Mouse (Mus musculus) neural tube, embryonic 13.5 days (tissue): ENCODE measurements at regions not wholly inside any gene's neighbourhood (a gene's known extent, or its start where the extent isn't known, plus 50 kb on each side); places are given as distances from the start of the nearest gene placed in this dataset.
"Not testable (repeated sequence)": the region's sequence is repeated elsewhere in the genome, so short reads cannot be mapped to it uniquely, and the experiment has no call there.

ENCODE experiments used
- ATAC-seq: fragments of 200-750 bp; cut with Nextera tagmentation; 2 replicates; pipeline ENCODE4 v1.8.0; 2017; ENCODE audit warnings: low read depth, mild to moderate bottlenecking, moderate TSS enrichment, moderate library complexity
- H3K27ac ChIP-seq: fragments of 300-500 bp; sonication (generic); replicated peaks from 2 replicates; pipeline ENCODE4 v1.5.1; 2015; ENCODE audit warnings: moderate library complexity, mild to moderate bottlenecking, inconsistent platforms
- H3K27me3 ChIP-seq: fragments of 300-500 bp; sonication (generic); 2 replicates; pipeline ENCODE4 v1.6.1; 2015; ENCODE audit warnings: mild to moderate bottlenecking, inconsistent platforms
- H3K36me3 ChIP-seq: fragments of 300-500 bp; sonication (generic); 2 replicates; pipeline ENCODE4 v1.6.1; 2015; ENCODE audit warnings: mild to moderate bottlenecking, inconsistent platforms
- H3K4me1 ChIP-seq: fragments of 300-500 bp; sonication (generic); replicated peaks from 2 replicates; pipeline ENCODE4 v1.6.1; 2015; ENCODE audit warnings: inconsistent platforms
- H3K4me2 ChIP-seq: fragments of 300-500 bp; sonication (generic); 2 replicates; pipeline ENCODE4 v1.6.1; 2015; ENCODE audit warnings: inconsistent platforms, mild to moderate bottlenecking, moderate library complexity
- H3K4me3 ChIP-seq: fragments of 300-500 bp; sonication (generic); 2 replicates; pipeline ENCODE4 v1.5.1; 2015; ENCODE audit warnings: mild to moderate bottlenecking, inconsistent platforms
- H3K9ac ChIP-seq: fragments of 300-500 bp; sonication (generic); 2 replicates; pipeline ENCODE4 v1.6.1; 2015; ENCODE audit warnings: moderate library complexity, mild to moderate bottlenecking, inconsistent platforms
- H3K9me3 ChIP-seq: fragments of 300-500 bp; sonication (generic); 2 replicates; pipeline ENCODE4 v1.6.1; 2016; ENCODE audit warnings: inconsistent platforms
- WGBS: fragments of 180-500 bp; shearing (Covaris S2); methylation state at CpG from one replicate; pipeline ENCODE4 v1.1.7; 2015; 5-methylcytosine and 5-hydroxymethylcytosine counted together

- 89% methylated on average over 3 of the region's 3 CpGs for WGBS
- no peak for ATAC-seq
- H3K4me3 ChIP-seq, result no peak overlapping the region
Observed at GRCm38 (mm10) chr17:79523230-79523629, 88.4 kb upstream of the Rmdn2 start.

DNA sequence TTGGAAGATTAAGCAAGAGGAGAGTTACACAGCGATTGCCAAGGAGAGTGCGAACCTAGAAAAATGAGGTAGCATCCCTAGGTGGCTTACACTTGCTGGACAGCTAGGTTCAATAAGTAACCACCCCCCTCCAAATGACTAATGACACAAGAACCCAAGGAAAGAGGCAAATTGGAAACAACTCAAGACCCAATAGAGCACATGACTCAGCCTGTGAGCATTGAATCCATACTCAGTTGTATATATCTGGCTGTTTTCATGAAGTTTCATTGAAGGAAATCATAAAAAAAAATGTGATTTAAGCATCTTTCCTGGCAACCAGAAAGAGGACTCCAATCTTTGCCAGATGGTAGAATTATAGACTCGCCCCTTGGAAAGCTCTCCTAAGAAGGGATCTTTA is 84.3 kb upstream of the Rmdn2 start:
- Histone ChIP-seq H3K9ac (no peak overlapping the region), H3K27me3 (no peaks in the 10 kb centered on the region), H3K9me3 (no peaks in the 10 kb centered on the region), H3K4me1 (no peaks in the 10 kb centered on the region), H3K4me3 (no peak overlapping the region), H3K4me2 (no peak overlapping the region), H3K27ac (no peak overlapping the region), H3K36me3 (no peaks in the 10 kb centered on the region)
- 92% methylated on average over 3 of the region's 3 CpGs for WGBS
- ATAC-seq, result no peak

More at GRCm38 (mm10) chr17:79523230-79523629, 88.4 kb upstream of the Rmdn2 start:
- Histone ChIP-seq H3K4me2 (no peak overlapping the region), H3K27me3 (no peaks in the 10 kb centered on the region), H3K27ac (no peak overlapping the region), H3K36me3 (no peaks in the 10 kb centered on the region), H3K9ac (no peak overlapping the region), H3K4me1 (no peaks in the 10 kb centered on the region), H3K9me3 (no peaks in the 10 kb centered on the region)

- H3K9me3 ChIP-seq, result no peaks in the 10 kb centered on the region
- no peak overlapping the region for H3K9ac ChIP-seq
- no peaks in the 10 kb centered on the region for H3K4me1 ChIP-seq
- H3K4me2 ChIP-seq, result no peak overlapping the region
- WGBS, result 72% methylated on average over 4 of the region's 4 CpGs
- H3K36me3 ChIP-seq, result no peaks in the 10 kb centered on the region
- H3K4me3 ChIP-seq, result no peak overlapping the region
- no peak overlapping the region for H3K27ac ChIP-seq
- no peak for ATAC-seq
- H3K27me3 ChIP-seq, result no peaks in the 10 kb centered on the region
Observed at GRCm38 (mm10) chr17:79536549-79536948, 75.1 kb upstream of the Rmdn2 start.

DNA sequence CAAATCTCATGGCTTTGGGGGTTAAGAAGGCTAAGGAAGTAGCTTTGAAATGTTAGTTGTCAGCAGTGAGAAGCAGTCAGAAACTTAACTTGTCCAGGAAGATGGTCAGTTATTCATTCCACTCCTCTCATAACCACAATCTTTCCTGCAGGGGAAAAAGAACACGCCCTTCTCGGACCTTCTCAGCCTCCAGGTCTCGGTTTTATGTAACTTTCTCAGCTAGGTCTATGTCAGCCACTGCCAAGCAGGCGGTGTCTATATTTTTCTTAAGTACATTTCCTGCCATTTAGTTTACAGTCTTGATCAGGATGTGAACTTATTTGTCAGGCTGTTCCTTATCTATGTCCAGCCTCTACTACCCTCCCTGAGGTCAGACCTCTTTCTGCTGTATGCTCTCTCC is 72.9 kb upstream of the Rmdn2 start:
- no peak overlapping the region for H3K9ac ChIP-seq
- whole genome bisulfite sequencing, result 83% methylated on average over 4 of the region's 4 CpGs
- no peaks in the 10 kb centered on the region for H3K9me3 ChIP-seq
- no peaks in the 10 kb centered on the region for H3K27me3 ChIP-seq
- no peak for ATAC-seq
- no peak overlapping the region for H3K4me2 ChIP-seq
- H3K4me1 ChIP-seq, result no peaks in the 10 kb centered on the region
- no peak overlapping the region for H3K27ac ChIP-seq
- no peak overlapping the region for H3K4me3 ChIP-seq
- no peaks in the 10 kb centered on the region for H3K36me3 ChIP-seq

GRCm38 (mm10) chr17:79540038-79540437 is 71.6 kb upstream of the Rmdn2 start:
- no peaks in the 10 kb centered on the region for H3K9me3 ChIP-seq
- H3K9ac ChIP-seq, result no peak overlapping the region
- no peak overlapping the region for H3K4me3 ChIP-seq
- 82% methylated on average over 1 of the region's 1 CpGs for WGBS
- H3K4me1 ChIP-seq, result no peaks in the 10 kb centered on the region
- H3K27ac ChIP-seq, result no peak overlapping the region
- H3K4me2 ChIP-seq, result no peak overlapping the region
- no peak for ATAC-seq
- H3K36me3 ChIP-seq, result no peaks in the 10 kb centered on the region
- no peaks in the 10 kb centered on the region for H3K27me3 ChIP-seq

DNA sequence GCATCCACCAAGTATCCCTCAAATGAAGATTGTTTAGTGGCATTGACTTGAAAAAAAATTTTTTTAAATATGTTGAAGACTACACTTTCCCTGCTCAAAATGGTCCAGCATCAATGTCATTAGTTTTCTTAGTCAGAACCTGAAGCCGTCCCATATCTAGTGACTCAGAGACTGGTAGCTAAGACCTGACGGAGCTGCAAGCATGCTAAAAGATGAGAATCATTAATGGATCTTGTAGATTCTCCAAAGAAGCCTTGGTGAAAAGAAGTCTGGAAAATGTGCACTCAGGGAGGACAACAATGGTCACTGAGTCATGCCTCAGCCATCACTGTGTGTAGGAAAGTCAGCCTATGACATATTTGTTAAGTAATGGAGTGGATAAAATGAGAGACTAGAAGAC is 71.2 kb upstream of the Rmdn2 start:
- Histone ChIP-seq H3K9me3 (no peaks in the 10 kb centered on the region), H3K4me2 (no peak overlapping the region), H3K36me3 (no peaks in the 10 kb centered on the region), H3K4me1 (no peaks in the 10 kb centered on the region), H3K4me3 (no peak overlapping the region), H3K27me3 (no peaks in the 10 kb centered on the region), H3K9ac (no peak overlapping the region), H3K27ac (no peak overlapping the region)
- WGBS, result 94% methylated on average over 2 of the region's 2 CpGs
- ATAC-seq, result no peak

DNA sequence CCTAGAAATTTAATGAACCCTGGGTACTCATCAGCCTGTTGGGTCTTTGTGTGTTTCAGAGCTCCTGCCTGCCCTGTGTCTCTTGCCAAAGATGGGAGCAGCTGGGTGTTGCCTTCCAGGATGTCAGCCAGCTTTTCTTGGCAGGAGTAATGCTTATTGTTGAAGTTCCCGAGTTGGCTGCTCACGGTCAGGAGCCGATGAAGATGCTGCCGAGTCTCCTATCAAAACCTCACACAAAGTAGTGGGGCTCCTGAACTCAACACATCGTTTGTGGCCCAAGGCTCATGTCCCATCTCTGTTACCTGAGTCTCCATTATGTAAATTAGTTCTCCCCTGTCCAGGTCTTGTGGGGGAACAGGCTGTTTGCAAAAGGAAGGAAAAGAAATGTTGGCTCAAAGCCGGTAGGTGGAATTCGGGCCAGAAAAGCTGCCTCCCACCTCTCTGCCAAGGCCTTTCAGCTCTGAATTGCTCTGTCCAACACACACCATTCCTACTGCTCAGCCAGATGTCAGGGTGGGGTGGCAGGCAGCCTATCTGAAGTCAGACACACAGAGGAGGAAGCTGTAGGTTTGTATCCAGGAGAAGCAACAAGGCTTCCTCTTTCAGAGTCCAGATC is 67.6 kb upstream of the Rmdn2 start:
- no peaks in the 10 kb centered on the region for H3K36me3 ChIP-seq
- no peaks in the 10 kb centered on the region for H3K9me3 ChIP-seq
- H3K27ac ChIP-seq, result no peak overlapping the region
- H3K4me3 ChIP-seq, result no peak overlapping the region
- H3K4me2 ChIP-seq, result no peak overlapping the region
- no peaks in the 10 kb centered on the region for H3K27me3 ChIP-seq
- H3K4me1 ChIP-seq, result no peaks in the 10 kb centered on the region
- no peak for ATAC-seq
- H3K9ac ChIP-seq, result no peak overlapping the region
- 81% methylated on average over 7 of the region's 7 CpGs for WGBS

GRCm38 (mm10) chr17:79545878-79546277 is 65.8 kb upstream of the Rmdn2 start:
- 88% methylated on average over 2 of the region's 2 CpGs for WGBS
- no peaks in the 10 kb centered on the region for H3K9me3 ChIP-seq
- no peak overlapping the region for H3K4me2 ChIP-seq
- H3K4me1 ChIP-seq, result no peaks in the 10 kb centered on the region
- H3K36me3 ChIP-seq, result no peaks in the 10 kb centered on the region
- no peaks in the 10 kb centered on the region for H3K27me3 ChIP-seq
- H3K9ac ChIP-seq, result no peak overlapping the region
- H3K4me3 ChIP-seq, result no peak overlapping the region
- H3K27ac ChIP-seq, result no peak overlapping the region
- no peak for ATAC-seq

DNA sequence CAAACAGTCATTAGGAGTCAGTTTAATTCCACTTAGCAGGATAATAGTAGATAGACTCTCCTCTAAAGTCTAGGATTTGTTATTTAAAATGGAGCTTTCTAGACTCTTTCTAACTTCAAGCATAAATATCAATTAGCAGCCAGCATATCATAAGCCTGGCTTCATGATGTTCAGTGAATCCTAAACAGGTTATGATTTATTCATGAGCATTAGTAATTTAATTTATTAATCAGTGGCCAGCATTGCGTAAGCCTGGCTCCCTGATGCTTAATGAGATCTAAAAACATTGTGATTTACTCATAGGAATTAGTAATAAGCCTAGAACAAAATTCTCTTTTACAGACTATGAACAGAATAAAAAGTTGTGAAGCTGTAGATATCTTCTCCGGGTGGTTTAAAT is 64.6 kb upstream of the Rmdn2 start:
- no peak overlapping the region for H3K9ac ChIP-seq
- H3K27me3 ChIP-seq, result no peaks in the 10 kb centered on the region
- WGBS, result 67% methylated on average over 2 of the region's 2 CpGs
- ATAC-seq, result no peak
- H3K36me3 ChIP-seq, result no peaks in the 10 kb centered on the region
- H3K9me3 ChIP-seq, result no peaks in the 10 kb centered on the region
- H3K4me1 ChIP-seq, result no peaks in the 10 kb centered on the region
- H3K4me3 ChIP-seq, result no peak overlapping the region
- no peak overlapping the region for H3K27ac ChIP-seq
- H3K4me2 ChIP-seq, result no peak overlapping the region

DNA sequence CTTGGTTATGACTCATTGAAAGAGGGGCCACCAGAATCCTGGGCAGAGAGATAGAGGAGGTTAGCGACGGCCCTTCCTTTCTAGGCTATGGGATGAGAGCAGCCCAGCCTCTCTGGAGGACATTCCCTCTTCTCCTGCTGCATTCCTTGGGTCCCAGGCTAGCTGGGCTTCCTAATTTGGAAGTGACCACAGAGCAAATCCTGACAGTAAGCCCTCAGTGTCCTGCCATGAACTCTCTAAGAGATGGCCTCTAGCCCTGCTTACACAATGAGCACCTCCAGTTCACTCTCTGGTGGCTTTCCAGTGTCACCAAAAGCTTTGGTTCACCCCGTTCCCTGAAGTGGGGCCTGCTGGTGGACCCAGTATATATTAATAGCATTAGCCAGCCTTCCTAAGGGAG is 64.1 kb upstream of the Rmdn2 start:
- Histone ChIP-seq H3K4me3 (no peak overlapping the region), H3K9me3 (no peaks in the 10 kb centered on the region), H3K27me3 (no peaks in the 10 kb centered on the region), H3K9ac (no peak overlapping the region), H3K4me2 (no peak overlapping the region), H3K27ac (no peak overlapping the region), H3K36me3 (no peaks in the 10 kb centered on the region), H3K4me1 (no peaks in the 10 kb centered on the region)
- WGBS, result 95% methylated on average over 3 of the region's 3 CpGs
- no peak for ATAC-seq

- not testable (repeated sequence) for H3K4me2 ChIP-seq, H3K4me1 ChIP-seq, H3K4me3 ChIP-seq, ATAC-seq, H3K36me3 ChIP-seq, H3K27ac ChIP-seq, H3K27me3 ChIP-seq, H3K9ac ChIP-seq, H3K9me3 ChIP-seq
- WGBS, result 83% methylated on average over 1 of the region's 1 CpGs
Observed at GRCm38 (mm10) chr17:79550409-79550808, 61.3 kb upstream of the Rmdn2 start.

DNA sequence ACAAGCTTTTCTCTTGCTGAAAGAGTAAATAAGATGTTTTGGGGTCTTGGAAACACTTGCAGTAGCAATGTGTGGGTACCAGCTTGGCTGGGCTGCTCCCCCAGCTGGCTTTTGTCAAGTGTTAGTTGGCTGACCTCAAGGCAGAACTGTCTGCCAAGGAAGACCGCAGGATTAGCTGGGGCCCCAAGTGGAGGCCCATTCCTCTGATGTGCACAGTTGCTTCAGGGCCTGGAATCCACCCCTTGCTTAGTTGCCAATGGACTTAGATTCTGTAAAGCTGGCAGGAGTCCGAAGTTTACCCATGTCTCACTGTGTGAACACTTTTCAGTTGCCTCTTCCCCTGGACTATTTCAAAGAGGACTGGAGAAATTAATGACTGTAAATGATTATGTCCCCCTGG is 57.8 kb upstream of the Rmdn2 start:
- H3K36me3 ChIP-seq, result no peaks in the 10 kb centered on the region
- H3K27ac ChIP-seq, result no peak overlapping the region
- no peaks in the 10 kb centered on the region for H3K4me1 ChIP-seq
- H3K9ac ChIP-seq, result no peak overlapping the region
- H3K27me3 ChIP-seq, result no peaks in the 10 kb centered on the region
- H3K9me3 ChIP-seq, result no peaks in the 10 kb centered on the region
- H3K4me2 ChIP-seq, result no peak overlapping the region
- no peak for ATAC-seq
- WGBS, result 86% methylated on average over 2 of the region's 2 CpGs
- H3K4me3 ChIP-seq, result no peak overlapping the region

- no peaks in the 10 kb centered on the region for H3K36me3 ChIP-seq
- H3K27ac ChIP-seq, result no peak overlapping the region
- peaks cover 7% of the 10 kb centered on the region for H3K9me3 ChIP-seq
- WGBS, result 79% methylated on average over 1 of the region's 1 CpGs
- H3K27me3 ChIP-seq, result no peaks in the 10 kb centered on the region
- ATAC-seq, result no peak
- H3K4me1 ChIP-seq, result no peaks in the 10 kb centered on the region
- H3K4me3 ChIP-seq, result no peak overlapping the region
- H3K9ac ChIP-seq, result no peak overlapping the region
- H3K4me2 ChIP-seq, result no peak overlapping the region
Observed at GRCm38 (mm10) chr17:79555593-79555992, 56.1 kb upstream of the Rmdn2 start.
